Comparison of ENCODE assay signal across 8 mouse cellular contexts in genomic region chr9:119155826-119156225, GRCm38 (mm10). TPM values are rescaled to one million over a fixed set of nuclear protein-coding genes. Genes with fewer than 3 reads are reported as not detected.
DNase-seq lines count a peak whose midpoint lies in the region; ATAC-seq and TF ChIP-seq lines count a peak whose summit lies in the region.

No protein-coding gene starts in this region.

- H3K4me2 ChIP-seq in heart, embryonic 13.5 days, result peak overlapping the region; percentile 80; the same call in 1 of the 2 replicates
- peak overlapping the region; percentile 71 for H3K4me2 ChIP-seq in kidney, postnatal 0 days (ENCODE audit: low read length)

- no peak overlapping the region for H3K27ac ChIP-seq in heart, embryonic 13.5 days (replicated peaks)
- H3K27ac ChIP-seq in kidney, postnatal 0 days, result no peak overlapping the region

- WGBS in heart, embryonic 13.5 days, result 43% methylated on average over 7 of the region's 7 CpGs
- 58% methylated on average over 7 of the region's 7 CpGs for WGBS in kidney, postnatal 0 days

- peaks cover 57% of the 10 kb centered on the region for H3K27me3 ChIP-seq in heart, embryonic 13.5 days (replicated peaks)
- no peaks in the 10 kb centered on the region for H3K27me3 ChIP-seq in kidney, postnatal 0 days (ENCODE audit: insufficient read depth, low read length)

- ATAC-seq in heart, embryonic 13.5 days (ENCODE audit: extremely low read depth, insufficient number of reproducible peaks, low FRiP score, low TSS enrichment), result no peak
- no peak for ATAC-seq in kidney, postnatal 0 days (replicated peaks; ENCODE audit: low FRiP score, low read depth)

- DNase-seq in heart, adult 9 months (ENCODE audit: low spot score in 2 of 2), result no peak
- DNase-seq in urinary bladder, postnatal 14 days (ENCODE audit: low spot score), result peak; percentile 63
- no peak for DNase-seq in urinary bladder, postnatal 4 days (ENCODE audit: low spot score in 2 of 2)
- DNase-seq in kidney, postnatal 0 days (ENCODE audit: low spot score), result no peak
- peak; percentile 45 to 65 for DNase-seq in urinary bladder, postnatal 36 days (ENCODE audit: low spot score in 2 of 2)
- DNase-seq in cerebellum, adult 9-10 months, result no peak
- no peak for DNase-seq in lung, postnatal 4 days

- no peaks in the 10 kb centered on the region for H3K9me3 ChIP-seq in heart, embryonic 13.5 days
- H3K9me3 ChIP-seq in kidney, postnatal 0 days (replicated peaks; ENCODE audit: low read length), result no peaks in the 10 kb centered on the region

- TF ChIP-seq CTCF in kidney, postnatal 0 days (IDR thresholded peaks at IDR 0.05; ENCODE audit: low read depth), result no peak

- H3K4me3 ChIP-seq in heart, embryonic 13.5 days, result no peak overlapping the region
- H3K4me3 ChIP-seq in kidney, postnatal 0 days (replicated peaks; ENCODE audit: low read depth, low read length), result peak overlapping the region; percentile 41

- H3K9ac ChIP-seq in heart, embryonic 13.5 days, result no peak overlapping the region
- no peak overlapping the region for H3K9ac ChIP-seq in kidney, postnatal 0 days (ENCODE audit: low read depth, low read length)

- no peaks in the 10 kb centered on the region for H3K36me3 ChIP-seq in heart, embryonic 13.5 days
- H3K36me3 ChIP-seq in kidney, postnatal 0 days (ENCODE audit: insufficient read depth, low read length), result no peaks in the 10 kb centered on the region

- H3K4me1 ChIP-seq in heart, embryonic 13.5 days, result no peaks in the 10 kb centered on the region
- H3K4me1 ChIP-seq in kidney, postnatal 0 days (replicated peaks; ENCODE audit: insufficient read depth, low read length), result no peaks in the 10 kb centered on the region

RNA-seq across cellular contexts. Expression of gene Acaa1b, which starts 1.1 kb away (rescaled TPM):
- 0.47 TPM in 2 replicates for polyA plus RNA-seq in heart, embryonic 13.5 days (2015; fragmentation: Nextera tagmentation; extraction: Ambion mirVana)
- 72.8 and 79.8 TPM in 2 replicates for polyA plus RNA-seq in kidney, postnatal 0 days (2015; fragmentation: Nextera tagmentation; extraction: Ambion mirVana)

RNA-seq across cellular contexts. Expression of gene Gm47289, which starts 3.1 kb away (rescaled TPM):
- 0.05 TPM in 1 of 2 replicates, not detected in the other for polyA plus RNA-seq in heart, embryonic 13.5 days (2015; fragmentation: Nextera tagmentation; extraction: Ambion mirVana)
- not detected in 2 replicates for polyA plus RNA-seq in kidney, postnatal 0 days (2015; fragmentation: Nextera tagmentation; extraction: Ambion mirVana)

RNA-seq across cellular contexts. Expression of gene Slc22a13, which starts 53.1 kb away (rescaled TPM):
- not detected in 2 replicates for polyA plus RNA-seq in heart, embryonic 13.5 days (2015; fragmentation: Nextera tagmentation; extraction: Ambion mirVana)
- polyA plus RNA-seq in kidney, postnatal 0 days (2015; fragmentation: Nextera tagmentation; extraction: Ambion mirVana), result 45.6 and 53.7 TPM in 2 replicates

RNA-seq across cellular contexts. Expression of gene Dlec1, which starts 53.5 kb away (rescaled TPM):
- polyA plus RNA-seq in heart, embryonic 13.5 days (2015; fragmentation: Nextera tagmentation; extraction: Ambion mirVana), result 0.21 and 0.29 TPM in 2 replicates
- 6.4 and 6.6 TPM in 2 replicates for polyA plus RNA-seq in kidney, postnatal 0 days (2015; fragmentation: Nextera tagmentation; extraction: Ambion mirVana)

Comparison
In these comparisons a context has a peak if more than half of its experiments do, and no peak if none do; other contexts are left out.
1. DNase-seq: peak in urinary bladder, postnatal 14 days (single experiment) and urinary bladder, postnatal 36 days (2 of 2); none in heart, adult 9 months (0 of 2), urinary bladder, postnatal 4 days (0 of 2), kidney, postnatal 0 days (single experiment), cerebellum, adult 9-10 months (single experiment) and lung, postnatal 4 days (0 of 2).
2. RNA of gene Acaa1b, which starts 1.1 kb away (polyA plus RNA-seq): 72.8 to 79.8 TPM in kidney, postnatal 0 days; 0.47 TPM in heart, embryonic 13.5 days; every median in the first group is over 10 times any median in the second.
3. RNA of gene Slc22a13, which starts 53.1 kb away (polyA plus RNA-seq): 45.6 to 53.7 TPM in kidney, postnatal 0 days; not detected in heart, embryonic 13.5 days; every median in the first group is over 10 times any median in the second.